Mouse (Mus musculus): ENCODE results near the gene Ampd2. TPM values are rescaled to one million over a fixed set of nuclear protein-coding genes. Genes with fewer than 3 reads are reported as not detected.
A peak's percentile ranks its signal among the peaks of the same experiment; 100 is the strongest.

The Ampd2 gene
- polyA plus RNA-seq, 1 experiment from 2014 or later, result 30.6 TPM

DNA sequence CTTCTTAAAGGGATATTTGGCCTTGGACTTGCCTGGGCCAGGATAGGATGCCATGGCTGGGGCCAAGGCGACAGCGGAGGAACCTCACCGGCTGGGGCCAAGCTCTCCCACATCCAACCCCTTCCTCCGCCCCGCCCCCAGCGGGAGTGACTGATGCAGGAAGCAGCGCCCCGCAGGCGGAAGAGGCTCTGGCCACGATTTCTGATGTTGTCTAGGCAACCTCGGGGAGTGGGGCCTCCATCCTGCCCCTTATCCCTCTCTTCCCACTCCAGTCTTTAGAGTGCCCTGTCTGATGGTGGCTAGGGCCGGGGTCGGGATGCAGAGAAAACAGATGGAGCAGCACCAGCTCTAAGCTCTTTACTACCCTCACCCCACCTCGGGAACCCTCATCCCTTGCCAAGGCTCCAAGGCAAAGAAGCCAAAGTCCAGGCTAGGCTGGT, 1.1 kb downstream of the Ampd2 start:
- ATAC-seq (replicated peaks; ENCODE audit: insufficient number of reproducible peaks, low FRiP score, low TSS enrichment), result peak; percentile 80
- no peaks in the 10 kb centered on the region for H3K27me3 ChIP-seq (ENCODE audit: control insufficient read depth, insufficient read depth, low read length)
- no peaks in the 10 kb centered on the region for H3K9me3 ChIP-seq (replicated peaks; ENCODE audit: control insufficient read depth, low read length)
- peak overlapping the region; percentile 83 for H3K9ac ChIP-seq (ENCODE audit: low read depth, low read length)
- H3K4me2 ChIP-seq, result peak overlapping the region; percentile 95
- peak overlapping the region; percentile 91 for H3K27ac ChIP-seq (ENCODE audit: low read depth, low read length)
- H3K4me3 ChIP-seq (ENCODE audit: low read depth, low read length), result peak overlapping the region; percentile 80
- WGBS (ENCODE audit: insufficient replicate concordance), result 2% methylated on average over 14 of the region's 14 CpGs
- no peaks in the 10 kb centered on the region for H3K36me3 ChIP-seq (ENCODE audit: control insufficient read depth, insufficient read depth, low read length)
- peaks cover 55% of the 10 kb centered on the region for H3K4me1 ChIP-seq (ENCODE audit: control insufficient read depth, insufficient read depth, low read length)

DNA sequence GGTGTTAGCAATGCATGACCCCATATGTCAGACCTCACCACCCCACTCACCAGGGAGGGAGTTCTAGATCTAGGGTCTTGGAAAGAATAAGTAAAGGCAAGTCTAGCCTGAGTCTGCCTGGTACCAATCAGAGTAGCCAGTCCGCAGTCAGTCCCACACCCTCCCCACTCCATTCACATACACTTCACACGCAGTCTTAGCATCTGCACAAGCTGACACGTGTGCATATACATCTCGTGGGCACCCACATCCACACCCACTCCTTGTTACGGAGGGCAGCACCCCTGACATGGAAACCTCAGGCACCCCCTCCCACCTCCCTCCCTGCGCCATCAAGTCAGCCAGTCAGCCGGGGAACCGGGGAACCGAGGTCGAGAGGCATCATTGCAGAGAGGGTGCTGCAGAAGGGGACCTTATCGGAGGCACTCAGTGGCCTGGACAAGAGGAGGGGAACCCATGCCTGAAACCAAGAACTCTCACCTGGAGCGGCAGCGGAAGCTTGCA, 1.6 kb downstream of the Ampd2 start:
- Histone ChIP-seq H3K27ac (ENCODE audit: low read depth, low read length) (peak overlapping the region; percentile 91; the same call in 1 of the 2 replicates), H3K36me3 (ENCODE audit: control insufficient read depth, insufficient read depth, low read length) (no peaks in the 10 kb centered on the region), H3K4me1 (ENCODE audit: control insufficient read depth, insufficient read depth, low read length) (peaks cover 51% of the 10 kb centered on the region), H3K9ac (ENCODE audit: low read depth, low read length) (peak overlapping the region; percentile 83), H3K4me3 (ENCODE audit: low read depth, low read length) (peak overlapping the region; percentile 80), H3K27me3 (ENCODE audit: control insufficient read depth, insufficient read depth, low read length) (no peaks in the 10 kb centered on the region), H3K4me2 (peak overlapping the region; percentile 95), H3K9me3 (replicated peaks; ENCODE audit: control insufficient read depth, low read length) (no peaks in the 10 kb centered on the region)
- 18% methylated on average over 13 of the region's 13 CpGs for WGBS (ENCODE audit: insufficient replicate concordance)
- 0 out of 2 replicates have a peak, but pooled peaks have one; percentile 0 for ATAC-seq (replicated peaks; ENCODE audit: insufficient number of reproducible peaks, low FRiP score, low TSS enrichment)

DNA sequence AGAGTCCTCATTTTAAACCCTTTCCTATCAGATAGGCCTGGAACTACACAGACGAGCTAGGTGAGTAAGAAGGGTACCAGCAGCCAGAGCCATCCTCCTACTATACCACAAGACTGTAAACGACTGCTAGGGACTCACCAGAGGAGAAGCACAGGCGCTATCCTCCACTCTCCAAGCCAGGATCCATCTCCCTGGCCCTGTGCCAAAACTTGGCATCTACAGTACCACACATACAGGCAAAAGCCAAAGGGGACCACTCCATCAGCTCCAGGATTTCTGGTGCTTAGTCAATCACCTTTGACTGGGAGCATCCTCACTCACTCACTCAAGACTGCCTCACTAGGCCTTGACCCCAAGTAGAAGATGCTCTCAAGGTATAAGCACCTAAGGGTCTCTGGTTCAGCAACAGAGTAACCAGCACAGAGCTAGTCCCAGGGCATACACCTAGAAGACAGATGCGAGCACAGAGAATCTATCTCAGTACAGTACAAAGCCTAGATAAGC, 2.5 kb downstream of the Ampd2 start:
- peak overlapping the region; percentile 95 for H3K4me2 ChIP-seq
- H3K9me3 ChIP-seq (replicated peaks; ENCODE audit: control insufficient read depth, low read length), result no peaks in the 10 kb centered on the region
- peaks cover 47% of the 10 kb centered on the region for H3K4me1 ChIP-seq (ENCODE audit: control insufficient read depth, insufficient read depth, low read length)
- peak overlapping the region; percentile 80 for H3K4me3 ChIP-seq (ENCODE audit: low read depth, low read length)
- ATAC-seq (replicated peaks; ENCODE audit: insufficient number of reproducible peaks, low FRiP score, low TSS enrichment), result no peak
- WGBS (ENCODE audit: insufficient replicate concordance), result 51% methylated on average over 4 of the region's 4 CpGs
- peak overlapping the region; percentile 39; the same call in 1 of the 2 replicates for H3K9ac ChIP-seq (ENCODE audit: low read depth, low read length)
- no peaks in the 10 kb centered on the region for H3K27me3 ChIP-seq (ENCODE audit: control insufficient read depth, insufficient read depth, low read length)
- no peak overlapping the region for H3K27ac ChIP-seq (ENCODE audit: low read depth, low read length)
- H3K36me3 ChIP-seq (ENCODE audit: control insufficient read depth, insufficient read depth, low read length), result no peaks in the 10 kb centered on the region

DNA sequence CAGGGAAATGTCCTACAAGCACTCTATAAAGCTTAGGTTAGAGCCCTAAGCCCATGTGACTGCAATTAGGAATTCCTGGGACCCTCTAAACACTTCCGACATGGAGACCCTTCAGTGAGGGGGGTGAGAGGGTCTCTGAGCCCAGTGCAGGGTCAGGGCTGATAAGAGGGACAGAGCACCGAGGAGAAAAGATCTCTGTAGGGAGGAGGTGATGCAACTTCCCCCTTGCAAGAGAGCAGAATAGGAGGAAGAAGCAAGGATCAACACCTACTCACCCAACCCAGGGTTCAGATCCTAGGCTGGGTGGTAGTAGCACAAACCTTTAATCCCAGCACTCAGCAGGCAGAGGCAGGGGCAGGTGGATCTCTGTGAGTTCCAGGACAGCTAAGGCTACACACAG, 3.3 kb downstream of the Ampd2 start:
- Histone ChIP-seq H3K27ac (ENCODE audit: low read depth, low read length) (no peak overlapping the region), H3K9ac (ENCODE audit: low read depth, low read length) (no peak overlapping the region), H3K9me3 (replicated peaks; ENCODE audit: control insufficient read depth, low read length) (no peaks in the 10 kb centered on the region), H3K4me3 (ENCODE audit: low read depth, low read length) (no peak overlapping the region), H3K4me2 (no peak overlapping the region; the same call in 1 of the 2 replicates), H3K36me3 (ENCODE audit: control insufficient read depth, insufficient read depth, low read length) (0 out of 2 replicates have a peak, but pooled peaks cover 3% of the 10 kb centered on the region), H3K27me3 (ENCODE audit: control insufficient read depth, insufficient read depth, low read length) (no peaks in the 10 kb centered on the region), H3K4me1 (ENCODE audit: control insufficient read depth, insufficient read depth, low read length) (peaks cover 45% of the 10 kb centered on the region)
- 11% methylated on average over 2 of the region's 2 CpGs for WGBS (ENCODE audit: insufficient replicate concordance)
- ATAC-seq (replicated peaks; ENCODE audit: insufficient number of reproducible peaks, low FRiP score, low TSS enrichment), result no peak

DNA sequence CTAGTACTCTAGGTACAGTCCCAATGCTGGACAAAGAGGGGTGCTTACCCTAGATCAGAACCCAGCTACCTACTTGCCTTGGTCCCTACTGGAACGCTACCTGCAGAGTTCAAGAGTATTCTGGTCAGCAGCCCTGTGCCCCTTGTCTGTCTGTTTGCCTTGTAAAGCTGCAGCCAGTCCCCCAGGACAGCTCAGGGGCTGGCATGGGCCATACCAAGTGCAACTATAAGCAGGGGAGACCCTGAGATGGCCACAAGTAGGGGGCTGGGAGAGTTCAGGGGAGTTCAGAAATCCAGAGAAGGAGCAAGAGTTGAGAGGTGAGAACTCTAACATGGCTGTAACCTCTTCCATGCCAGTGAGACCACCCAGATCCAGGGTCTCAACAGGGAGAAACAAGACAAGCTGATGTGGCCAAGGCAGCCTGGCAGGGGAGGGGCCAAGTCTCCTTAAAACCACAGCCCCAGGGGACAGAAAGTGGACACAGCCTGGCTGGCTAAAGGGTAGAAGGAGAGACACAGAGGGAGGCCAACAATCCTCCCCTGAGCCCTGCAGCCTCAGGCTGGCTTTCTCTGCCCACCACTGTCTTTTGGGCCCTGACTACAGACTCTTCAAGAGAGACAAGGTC, 4.1 kb downstream of the Ampd2 start:
- peaks cover 5% of the 10 kb centered on the region for H3K36me3 ChIP-seq (ENCODE audit: control insufficient read depth, insufficient read depth, low read length)
- peak overlapping the region; percentile 7; the same call in 1 of the 2 replicates for H3K27ac ChIP-seq (ENCODE audit: low read depth, low read length)
- peak overlapping the region; percentile 31; the same call in 1 of the 2 replicates for H3K9ac ChIP-seq (ENCODE audit: low read depth, low read length)
- WGBS (ENCODE audit: insufficient replicate concordance), result 55% methylated on average over 1 of the region's 1 CpGs
- H3K9me3 ChIP-seq (replicated peaks; ENCODE audit: control insufficient read depth, low read length), result no peaks in the 10 kb centered on the region
- no peak for ATAC-seq (replicated peaks; ENCODE audit: insufficient number of reproducible peaks, low FRiP score, low TSS enrichment)
- H3K4me2 ChIP-seq, result peak overlapping the region; percentile 37
- peaks cover 45% of the 10 kb centered on the region for H3K4me1 ChIP-seq (ENCODE audit: control insufficient read depth, insufficient read depth, low read length)
- no peaks in the 10 kb centered on the region for H3K27me3 ChIP-seq (ENCODE audit: control insufficient read depth, insufficient read depth, low read length)
- H3K4me3 ChIP-seq (ENCODE audit: low read depth, low read length), result no peak overlapping the region

DNA sequence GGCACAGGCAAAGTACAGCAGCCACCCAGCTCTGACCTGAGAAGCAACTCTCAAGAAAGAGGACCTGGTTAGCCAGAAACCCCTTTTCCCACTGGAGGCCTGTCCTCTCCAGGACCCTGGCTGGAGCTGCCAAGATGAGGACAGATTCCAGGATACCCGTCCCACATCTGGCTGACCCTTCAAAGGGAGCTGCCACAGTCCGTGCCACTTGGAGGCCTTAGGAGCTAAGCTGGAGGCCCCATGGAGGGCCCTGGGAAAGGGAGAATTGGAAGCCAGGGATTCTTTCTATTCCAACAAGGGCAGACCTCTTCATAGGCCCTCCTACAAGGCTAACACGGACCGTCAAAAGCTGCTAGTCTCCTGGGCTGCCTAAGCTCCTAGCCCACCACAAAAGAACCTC, 4.8 kb downstream of the Ampd2 start:
- H3K4me2 ChIP-seq, result peak overlapping the region; percentile 37
- WGBS (ENCODE audit: insufficient replicate concordance), result 47% methylated on average over 4 of the region's 4 CpGs
- peak overlapping the region; percentile 31 for H3K9ac ChIP-seq (ENCODE audit: low read depth, low read length)
- peaks cover 39% of the 10 kb centered on the region for H3K4me1 ChIP-seq (ENCODE audit: control insufficient read depth, insufficient read depth, low read length)
- ATAC-seq (replicated peaks; ENCODE audit: insufficient number of reproducible peaks, low FRiP score, low TSS enrichment), result no peak
- no peak overlapping the region for H3K27ac ChIP-seq (ENCODE audit: low read depth, low read length)
- H3K36me3 ChIP-seq (ENCODE audit: control insufficient read depth, insufficient read depth, low read length), result peaks cover 12% of the 10 kb centered on the region
- no peaks in the 10 kb centered on the region for H3K27me3 ChIP-seq (ENCODE audit: control insufficient read depth, insufficient read depth, low read length)
- no peak overlapping the region for H3K4me3 ChIP-seq (ENCODE audit: low read depth, low read length)
- H3K9me3 ChIP-seq (replicated peaks; ENCODE audit: control insufficient read depth, low read length), result no peaks in the 10 kb centered on the region

DNA sequence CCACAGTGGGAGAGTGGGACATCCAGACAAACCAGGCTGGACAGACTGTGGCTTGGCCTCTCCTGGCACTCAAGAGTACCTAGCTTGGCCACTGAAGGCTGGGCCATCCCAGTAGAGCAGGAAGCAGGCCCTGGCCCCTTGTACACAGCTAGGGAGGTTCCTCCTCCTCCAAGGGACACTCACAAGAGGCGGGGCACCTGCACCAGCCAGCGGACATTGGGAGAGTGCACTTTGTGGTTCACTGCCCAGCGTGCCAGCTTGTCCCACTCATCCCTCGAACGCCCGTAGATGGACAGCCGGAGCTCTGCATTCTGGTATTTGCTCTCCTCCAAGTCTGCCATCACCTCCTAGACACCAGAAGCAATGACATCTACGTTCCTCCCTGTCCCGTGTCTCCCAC, 9.6 kb downstream of the Ampd2 start:
- Histone ChIP-seq H3K4me2 (no peak overlapping the region), H3K4me1 (ENCODE audit: control insufficient read depth, insufficient read depth, low read length) (peaks cover 8% of the 10 kb centered on the region), H3K27ac (ENCODE audit: low read depth, low read length) (no peak overlapping the region), H3K4me3 (ENCODE audit: low read depth, low read length) (no peak overlapping the region), H3K9ac (ENCODE audit: low read depth, low read length) (no peak overlapping the region), H3K27me3 (ENCODE audit: control insufficient read depth, insufficient read depth, low read length) (no peaks in the 10 kb centered on the region), H3K9me3 (replicated peaks; ENCODE audit: control insufficient read depth, low read length) (no peaks in the 10 kb centered on the region), H3K36me3 (ENCODE audit: control insufficient read depth, insufficient read depth, low read length) (peaks cover 32% of the 10 kb centered on the region)
- WGBS (ENCODE audit: insufficient replicate concordance), result 87% methylated on average over 9 of the region's 9 CpGs
- ATAC-seq (replicated peaks; ENCODE audit: insufficient number of reproducible peaks, low FRiP score, low TSS enrichment), result no peak

DNA sequence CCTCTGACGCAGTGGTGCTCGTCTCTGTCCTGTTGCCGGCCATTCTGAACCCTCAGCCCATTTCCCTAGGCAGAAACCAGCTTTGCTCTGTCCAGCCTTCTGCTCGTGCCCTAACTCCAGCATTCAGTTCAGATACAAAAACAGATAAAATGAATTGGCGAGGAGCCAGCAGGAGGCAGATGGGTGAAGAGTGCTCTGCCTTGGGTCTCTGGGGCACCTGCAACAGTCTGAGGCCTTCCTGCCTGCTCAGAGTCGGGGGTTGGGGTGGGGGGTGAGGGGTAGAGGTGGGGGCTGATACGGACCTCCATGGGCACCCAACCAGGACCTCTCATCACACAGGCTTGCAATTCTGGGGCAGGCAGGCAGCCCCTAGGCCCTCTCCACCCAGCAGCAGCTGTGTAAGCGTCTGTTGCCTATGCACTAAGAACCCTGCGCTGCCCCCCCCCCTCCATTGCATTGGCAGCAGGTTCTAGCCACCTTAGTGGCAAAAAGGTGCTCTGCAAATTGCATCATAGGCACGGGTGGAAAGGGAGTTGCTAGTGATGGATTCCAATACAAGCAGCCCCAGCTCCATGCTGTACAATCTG, 13.4 kb downstream of the Ampd2 start:
- no peak for ATAC-seq (replicated peaks; ENCODE audit: insufficient number of reproducible peaks, low FRiP score, low TSS enrichment)
- Histone ChIP-seq H3K4me1 (ENCODE audit: control insufficient read depth, insufficient read depth, low read length) (peaks cover 11% of the 10 kb centered on the region), H3K27ac (ENCODE audit: low read depth, low read length) (no peak overlapping the region), H3K9me3 (replicated peaks; ENCODE audit: control insufficient read depth, low read length) (no peaks in the 10 kb centered on the region), H3K4me3 (ENCODE audit: low read depth, low read length) (no peak overlapping the region), H3K27me3 (ENCODE audit: control insufficient read depth, insufficient read depth, low read length) (no peaks in the 10 kb centered on the region), H3K4me2 (no peak overlapping the region), H3K36me3 (ENCODE audit: control insufficient read depth, insufficient read depth, low read length) (peaks cover 30% of the 10 kb centered on the region), H3K9ac (ENCODE audit: low read depth, low read length) (no peak overlapping the region)
- WGBS (ENCODE audit: insufficient replicate concordance), result 76% methylated on average over 10 of the region's 10 CpGs
